Mouse (Mus musculus) hindbrain, postnatal 0 days (tissue): Measurements from ENCODE around the gene Tmed9. TPM values are rescaled to one million over a fixed set of nuclear protein-coding genes. Genes with fewer than 3 reads are reported as not detected.

ENCODE experiments used
- ATAC-seq: fragments of 200-750 bp; cut with Nextera tagmentation; 2 replicates; pipeline ENCODE4 v1.8.0; 2017; ENCODE audit warnings: mild to moderate bottlenecking, moderate TSS enrichment, moderate library complexity
- DNase-seq: peaks from one replicate; pipeline ENCODE4 v3.0.0-alpha.2; 2015; ENCODE audit warnings: low spot score
- H3K27ac ChIP-seq: fragments of 300-500 bp; sonication (generic); 2 replicates; pipeline ENCODE4 v1.5.1; 2014; ENCODE audit warnings: mild to moderate bottlenecking
- H3K27me3 ChIP-seq: fragments of 300-500 bp; sonication (generic); 2 replicates; pipeline ENCODE4 v1.6.1; 2014; ENCODE audit warnings: low read length, mixed read lengths; ENCODE audit not compliant: insufficient read depth
- H3K36me3 ChIP-seq: fragments of 300-500 bp; sonication (generic); 2 replicates; pipeline ENCODE4 v1.6.1; 2014; ENCODE audit warnings: low read length, mixed read lengths; ENCODE audit not compliant: insufficient read depth
- H3K4me1 ChIP-seq: fragments of 300-500 bp; sonication (generic); 2 replicates; pipeline ENCODE4 v1.6.1; 2014; ENCODE audit warnings: antibody characterized with exemption, low read length, mixed read lengths; ENCODE audit not compliant: insufficient read depth
- H3K4me2 ChIP-seq: fragments of 300-500 bp; sonication (generic); 2 replicates; pipeline ENCODE4 v1.6.1; 2014; ENCODE audit warnings: low read depth, mild to moderate bottlenecking, low read length, moderate library complexity, mixed read lengths
- H3K4me3 ChIP-seq: fragments of 300-500 bp; sonication (generic); 2 replicates; pipeline ENCODE4 v1.5.1; 2014; ENCODE audit warnings: low read length
- H3K9ac ChIP-seq: fragments of 300-500 bp; sonication (generic); replicated peaks from 2 replicates; pipeline ENCODE4 v1.6.1; 2014; ENCODE audit warnings: mild to moderate bottlenecking, low read length, moderate library complexity, mixed read lengths
- H3K9me3 ChIP-seq: fragments of 300-500 bp; sonication (generic); 2 replicates; pipeline ENCODE4 v1.6.1; 2016; ENCODE audit warnings: low read length, mixed read lengths
- CTCF ChIP-seq: IDR thresholded peaks from 2 replicates; pipeline ENCODE4 v1.5.1; 2016; ENCODE audit warnings: antibody characterized with exemption, control low read depth, low read depth
- whole genome bisulfite sequencing: fragments of 180-500 bp; shearing (Covaris S2); extraction: QIAGEN DNeasy Blood & Tissue Kit; methylation state at CpG from one replicate; pipeline ENCODE4 v1.1.7; 2014; 5-methylcytosine and 5-hydroxymethylcytosine counted together
- polyA plus RNA-seq: library from polyadenylated mRNA; unstranded; fragments of >200 nt; fragmentation: Nextera tagmentation; extraction: Ambion mirVana; gene quantifications from 2 replicates; pipeline ENCODE4 v1.2.1, GENCODE M21; 2015
- total RNA-seq: library from RNA; depleted of rRNA; stranded (reverse); fragments of >200 nt; gene quantifications from 2 replicates; pipeline ENCODE4 v1.2.3, GENCODE M21; 2014

Gene Tmed9
- total and polyA plus RNA-seq, 2 experiments from 2014 or later: 59.3 to 117 TPM

GRCm38 (mm10) chr13:55596802-55597201, 23.3 kb downstream of the Tmed9 start:
- Histone ChIP-seq H3K4me3 (no peak overlapping the region), H3K9ac (no peak overlapping the region), H3K4me2 (no peak overlapping the region), H3K4me1 (peaks cover 12% of the 10 kb centered on the region; the same call in 1 of the 2 replicates), H3K27me3 (no peaks in the 10 kb centered on the region), H3K36me3 (peaks cover 18% of the 10 kb centered on the region), H3K27ac (no peak overlapping the region), H3K9me3 (no peaks in the 10 kb centered on the region)
- TF ChIP-seq CTCF: no peak
- ATAC-seq (no peak), DNase-seq (no peak)
- WGBS: 92% methylated on average over 12 of the region's 12 CpGs

GRCm38 (mm10) chr13:55599566-55600540, 26.3 kb downstream of the Tmed9 start, which contains the start of gene B4galt7:
B4galt7 (plus strand) TSS chr13:55599896.
- Histone ChIP-seq H3K9ac (peak within 1 kb of the TSS; percentile 89), H3K36me3 (peaks cover 24% of the 10 kb centered on the region), H3K27ac (peak within 1 kb of the TSS; percentile 84), H3K27me3 (no peaks in the 10 kb centered on the region), H3K9me3 (no peaks in the 10 kb centered on the region), H3K4me1 (peaks cover 12% of the 10 kb centered on the region; the same call in 1 of the 2 replicates), H3K4me2 (peak within 1 kb of the TSS; percentile 77), H3K4me3 (peak within 1 kb of the TSS; percentile 94)
- WGBS: 7% methylated on average over 51 of the region's 51 CpGs
- no peak for TF ChIP-seq CTCF
- peak; percentile 87 for DNase-seq
- peak; percentile 94 for ATAC-seq

GRCm38 (mm10) chr13:55600657-55601056, 27.1 kb downstream of the Tmed9 start:
- H3K36me3 ChIP-seq: peaks cover 19% of the 10 kb centered on the region
- DNase-seq (peak; percentile 27), ATAC-seq (peak; percentile 39; the same call in 1 of the 2 replicates)
- H3K4me3 ChIP-seq: peak overlapping the region; percentile 94
- H3K9me3 ChIP-seq: no peaks in the 10 kb centered on the region
- peak overlapping the region; percentile 84 for H3K27ac ChIP-seq
- H3K4me2 ChIP-seq: peak overlapping the region; percentile 77
- no peak for TF ChIP-seq CTCF
- peak overlapping the region; percentile 89 for H3K9ac ChIP-seq
- WGBS: 16% methylated on average over 9 of the region's 9 CpGs
- no peaks in the 10 kb centered on the region for H3K27me3 ChIP-seq
- peaks cover 12% of the 10 kb centered on the region; the same call in 1 of the 2 replicates for H3K4me1 ChIP-seq

- WGBS: 1% methylated on average over 3 of the region's 3 CpGs
- H3K9me3 ChIP-seq: no peaks in the 10 kb centered on the region
- ATAC-seq: no peak
- TF ChIP-seq CTCF: peak; percentile 96
- 0 out of 2 replicates have a peak overlapping the region, but pooled peaks have one; percentile 77 for H3K4me2 ChIP-seq
- peak; percentile 84 for DNase-seq
- H3K9ac ChIP-seq: no peak overlapping the region
- H3K27ac ChIP-seq: no peak overlapping the region
- H3K27me3 ChIP-seq: no peaks in the 10 kb centered on the region
- no peak overlapping the region for H3K4me3 ChIP-seq
- peaks cover 12% of the 10 kb centered on the region; the same call in 1 of the 2 replicates for H3K4me1 ChIP-seq
- peaks cover 14% of the 10 kb centered on the region for H3K36me3 ChIP-seq
Measured at GRCm38 (mm10) chr13:55601611-55602010, 28.1 kb downstream of the Tmed9 start.

DNA sequence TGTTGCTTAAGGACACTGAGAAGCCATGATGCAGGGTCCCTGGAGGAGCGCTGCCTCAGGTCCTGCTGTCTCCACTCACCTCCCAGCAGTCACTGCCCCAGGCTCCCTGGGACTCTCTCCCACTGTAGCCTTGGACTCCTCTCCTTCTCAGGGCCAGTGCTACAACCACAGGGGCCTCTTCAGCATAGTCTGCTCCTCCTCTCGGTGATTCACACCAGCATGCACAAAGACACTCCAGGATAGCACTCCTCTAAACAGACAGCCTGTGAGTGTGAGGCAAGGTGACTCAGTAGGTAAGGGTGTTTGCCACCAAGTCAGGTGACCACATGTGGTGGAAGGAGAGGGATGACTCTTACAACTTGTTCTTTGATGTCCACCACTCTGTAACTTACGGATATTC, 31.1 kb downstream of the Tmed9 start:
- Histone ChIP-seq H3K9ac (no peak overlapping the region), H3K36me3 (peaks cover 13% of the 10 kb centered on the region; the same call in 1 of the 2 replicates), H3K4me2 (no peak overlapping the region), H3K4me1 (0 out of 2 replicates have a peak, but pooled peaks cover 7% of the 10 kb centered on the region), H3K27me3 (no peaks in the 10 kb centered on the region), H3K27ac (no peak overlapping the region), H3K4me3 (no peak overlapping the region), H3K9me3 (no peaks in the 10 kb centered on the region)
- DNase-seq (no peak), ATAC-seq (no peak)
- TF ChIP-seq CTCF: no peak
- WGBS: 91% methylated on average over 3 of the region's 3 CpGs

DNA sequence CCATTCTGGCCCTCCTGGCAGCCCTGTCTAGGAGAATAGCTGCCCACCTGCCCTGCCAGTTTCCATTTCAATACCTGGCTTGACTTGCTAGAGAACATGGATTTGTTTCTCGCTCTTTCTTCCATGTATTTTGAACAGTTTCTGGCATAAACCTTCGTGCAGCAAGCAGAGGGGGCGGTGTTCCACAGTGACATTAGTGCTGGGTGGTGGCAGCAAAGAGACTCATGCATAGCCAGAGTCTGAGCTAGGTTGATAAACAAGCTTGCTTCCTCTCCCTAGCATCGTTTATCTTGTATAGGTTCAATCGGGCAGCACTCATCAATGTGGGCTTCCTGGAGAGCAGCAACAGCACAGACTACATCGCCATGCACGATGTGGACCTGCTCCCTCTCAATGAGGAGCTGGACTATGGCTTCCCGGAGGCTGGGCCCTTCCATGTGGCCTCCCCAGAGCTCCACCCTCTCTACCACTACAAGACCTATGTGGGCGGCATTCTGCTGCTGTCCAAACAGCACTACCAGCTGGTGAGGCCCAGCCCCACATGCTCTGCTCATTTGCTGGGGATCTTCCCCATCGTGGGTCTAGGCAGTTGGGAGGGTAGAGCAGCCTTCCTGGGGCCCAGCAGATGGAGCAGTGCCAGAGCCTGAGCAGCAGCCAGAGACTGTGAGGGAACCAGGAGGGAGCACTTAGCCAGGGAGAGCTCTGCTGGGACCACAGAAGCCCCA, 33.5 kb downstream of the Tmed9 start:
- H3K27me3 ChIP-seq: no peaks in the 10 kb centered on the region
- no peaks in the 10 kb centered on the region for H3K4me1 ChIP-seq
- no peak overlapping the region for H3K4me3 ChIP-seq
- DNase-seq (no peak), ATAC-seq (no peak)
- no peaks in the 10 kb centered on the region for H3K9me3 ChIP-seq
- H3K4me2 ChIP-seq: no peak overlapping the region
- TF ChIP-seq CTCF: no peak
- H3K9ac ChIP-seq: no peak overlapping the region
- WGBS: 82% methylated on average over 10 of the region's 10 CpGs
- no peak overlapping the region for H3K27ac ChIP-seq
- H3K36me3 ChIP-seq: peaks cover 20% of the 10 kb centered on the region; the same call in 1 of the 2 replicates
